Mouse (Mus musculus) lung, adult 2 months (tissue): ENCODE measurements at regions not wholly inside any gene's neighbourhood (a gene's known extent, or its start where the extent isn't known, plus 50 kb on each side); places are given as distances from the start of the nearest gene placed in this dataset.

ENCODE experiments used
- CTCF ChIP-seq: fragments of 200-500 bp; IDR thresholded peaks from 2 replicates; pipeline ENCODE4 v1.5.1; 2011; ENCODE audit warnings: mild to moderate bottlenecking, low read length, control low read depth; ENCODE audit not compliant: insufficient read depth
- POLR2A ChIP-seq: fragments of 200-500 bp; IDR thresholded peaks from 2 replicates; pipeline ENCODE4 v1.6.1; 2011; ENCODE audit warnings: low read depth, mild to moderate bottlenecking, control low read depth, low read length, borderline replicate concordance; ENCODE audit errors: extremely low read depth

DNA sequence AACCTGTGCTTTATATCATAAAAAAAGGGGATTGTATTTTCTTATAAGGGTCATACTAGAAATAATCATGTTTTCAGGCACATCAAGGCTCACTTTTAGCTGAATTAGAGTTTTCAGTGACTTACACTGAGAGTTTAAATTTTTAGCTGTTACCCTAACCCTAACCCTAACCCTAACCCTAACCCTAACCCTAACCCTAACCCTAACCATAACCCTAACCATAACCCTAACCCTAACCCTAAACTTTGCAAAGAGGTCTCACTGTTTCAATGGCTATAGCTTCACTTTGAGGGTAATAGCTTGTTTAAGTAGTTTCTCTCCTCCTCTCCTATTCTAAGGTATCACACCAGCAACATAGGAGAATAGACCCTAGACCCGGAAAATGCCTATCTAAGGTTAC, 208.0 kb downstream of the Plk2 start:
- TF ChIP-seq CTCF (no peak), POLR2A (no peak)
